Mouse (Mus musculus) hindbrain, embryonic 11.5 days (tissue): ENCODE measurements around the gene C2cd6. TPM values are rescaled to one million over a fixed set of nuclear protein-coding genes. Genes with fewer than 3 reads are reported as not detected.

Source experiments
- polyA plus RNA-seq: library from polyadenylated mRNA; unstranded; fragments of >200 nt; fragmentation: Nextera tagmentation; extraction: Ambion mirVana; gene quantifications from 2 replicates; pipeline ENCODE4 v1.2.1, GENCODE M21; 2014

The C2cd6 gene
- polyA plus RNA-seq, 1 experiment from 2014 or later, result not detected

Other genes with a start within 250 kb of the C2cd6 start
- 14.3 and 15.8 TPM in 2 replicates for gene Trak2, start 121.5 kb downstream of the C2cd6 start, polyA plus RNA-seq
- gene Stradb, start 121.4 kb downstream of the C2cd6 start, polyA plus RNA-seq, result 41.7 and 46.2 TPM in 2 replicates
- 48.1 and 51.1 TPM in 2 replicates for gene Tmem237, start 25.5 kb upstream of the C2cd6 start, polyA plus RNA-seq
- 0.33 and 0.96 TPM in 2 replicates for gene Mpp4, start 68.5 kb upstream of the C2cd6 start, polyA plus RNA-seq
- 15.9 and 16.1 TPM in 2 replicates for gene Als2, start 142.3 kb upstream of the C2cd6 start, polyA plus RNA-seq
- gene Cdk15, start 162.0 kb upstream of the C2cd6 start, polyA plus RNA-seq, result 1.1 and 1.8 TPM in 2 replicates